Mouse (Mus musculus) megakaryocyte progenitor cell, adult 5-6 weeks (primary cell): ENCODE results near the gene Kif19a. TPM values are rescaled to one million over a fixed set of nuclear protein-coding genes. Genes with fewer than 3 reads are reported as not detected.

Experiments used
- total RNA-seq, 2 experiments: library from RNA; stranded (forward) in 1 of 2; stranded (reverse) in 1 of 2; fragments of 157-497, 149-512 nt in 1 of 2; fragments of 200-1000 nt in 1 of 2; gene quantifications; 2 replicates each; pipeline versions ENCODE4 v1.2.3 to v1.2.4; 2015 to 2017

Gene Kif19a
- total RNA-seq, 2 experiments from 2014 or later, result not detected

Other genes starting within 250 kb of the Kif19a start
- gene Rpl38, start 96.9 kb upstream of the Kif19a start, total RNA-seq (2015), result 1,088 and 1,176 TPM in 2 replicates
- 3,319 and 5,175 TPM in 2 replicates for gene Rpl38, start 96.9 kb upstream of the Kif19a start, total RNA-seq (2017)
- 3.1 and 4.0 TPM in 2 replicates for gene Ttyh2, start 90.0 kb upstream of the Kif19a start, total RNA-seq (2015)
- gene Ttyh2, start 90.0 kb upstream of the Kif19a start, total RNA-seq (2017), result 4.4 and 5.9 TPM in 2 replicates
- gene Dnaic2, start 38.0 kb upstream of the Kif19a start, total RNA-seq (2015), result not detected in 2 replicates
- gene Dnaic2, start 38.0 kb upstream of the Kif19a start, total RNA-seq (2017), result not detected in 2 replicates
- not detected in 2 replicates for gene Btbd17, start 30.6 kb downstream of the Kif19a start, total RNA-seq (2015)
- gene Btbd17, start 30.6 kb downstream of the Kif19a start, total RNA-seq (2017), result not detected in 2 replicates
- not detected in 2 replicates for gene Gpr142, start 33.5 kb downstream of the Kif19a start, total RNA-seq (2015)
- not detected in 2 replicates for gene Gpr142, start 33.5 kb downstream of the Kif19a start, total RNA-seq (2017)
- gene Gprc5c, start 85.8 kb downstream of the Kif19a start, total RNA-seq (2015), result not detected in 2 replicates
- 0.67 TPM in 1 of 2 replicates, not detected in the other for gene Gprc5c, start 85.8 kb downstream of the Kif19a start, total RNA-seq (2017)
- 7.7 and 8.9 TPM in 2 replicates for gene Cd300a, start 124.7 kb downstream of the Kif19a start, total RNA-seq (2015)
- 14.2 and 29.7 TPM in 2 replicates for gene Cd300a, start 124.7 kb downstream of the Kif19a start, total RNA-seq (2017)
- 18.8 and 25.5 TPM in 2 replicates for gene Cd300lb, start 169.0 kb downstream of the Kif19a start, total RNA-seq (2015)
- 12.1 and 15.6 TPM in 2 replicates for gene Cd300lb, start 169.0 kb downstream of the Kif19a start, total RNA-seq (2017)
- 0.39 and 1.8 TPM in 2 replicates for gene Cd300c, start 203.8 kb downstream of the Kif19a start, total RNA-seq (2015)
- not detected in 2 replicates for gene Cd300c, start 203.8 kb downstream of the Kif19a start, total RNA-seq (2017)
- gene Cd300ld, start 224.5 kb downstream of the Kif19a start, total RNA-seq (2015), result 1.1 and 1.3 TPM in 2 replicates
- gene Cd300ld, start 224.5 kb downstream of the Kif19a start, total RNA-seq (2017), result 0.51 and 0.67 TPM in 2 replicates
- 2.5 and 3.8 TPM in 2 replicates for gene Cd300c2, start 236.5 kb downstream of the Kif19a start, total RNA-seq (2015)
- 1.00 and 2.0 TPM in 2 replicates for gene Cd300c2, start 236.5 kb downstream of the Kif19a start, total RNA-seq (2017)